Comparison of ENCODE assay signal across 30 mouse cellular contexts in the genomic region with DNA sequence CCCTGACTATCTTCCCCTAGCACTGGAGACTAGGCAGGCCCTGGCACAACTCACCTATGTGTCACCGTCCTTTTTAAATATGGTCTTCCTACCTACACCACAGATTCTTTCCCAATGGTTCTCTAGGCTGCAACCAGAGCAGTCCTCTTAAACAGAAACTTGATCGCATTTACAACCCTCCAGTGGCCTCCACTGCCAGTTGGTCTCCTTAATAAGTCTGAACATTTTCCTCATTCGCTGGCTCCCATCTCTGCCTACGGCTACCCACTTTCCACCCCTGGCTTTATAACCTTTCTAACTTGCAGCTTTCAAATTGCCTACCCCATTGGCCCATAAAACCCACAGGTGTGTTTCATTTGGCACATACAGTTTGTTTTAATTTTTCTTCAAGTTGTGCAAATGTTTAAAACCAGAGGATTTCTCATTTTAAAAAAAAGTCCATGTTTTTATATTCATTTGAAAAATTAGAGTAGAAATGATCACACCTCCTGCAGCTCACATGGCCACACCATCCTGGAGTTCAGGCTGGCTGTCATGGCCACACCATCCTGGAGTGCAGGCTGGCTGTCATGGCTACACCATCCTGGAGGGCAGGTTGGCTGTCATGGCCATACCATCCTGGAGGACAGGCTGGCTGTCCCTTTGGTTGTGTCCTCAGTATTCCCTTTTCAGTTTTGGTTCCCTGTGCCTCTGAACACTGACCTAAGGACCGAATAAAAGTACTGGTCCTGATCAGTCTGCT.
DNase-seq lines count a peak whose midpoint lies in the region; ATAC-seq and TF ChIP-seq lines count a peak whose summit lies in the region.
"Had no signal": no experiment of that assay in that cellular context is flagged by ENCODE, and none has a peak within 500 bp of the region (broad histone marks: within the 10 kb centered on the region; RNA-seq: fewer than 3 reads in every experiment).

No protein-coding gene starts in this region.

- peak; percentile 71 for DNase-seq in midbrain, embryonic 11.5 days (ENCODE audit: low spot score, missing footprints)
- DNase-seq in midbrain, embryonic 14.5 days: no peak
- DNase-seq in limb, embryonic 11.5 days (ENCODE audit: low spot score): peak; percentile 64
- DNase-seq in limb, embryonic 14.5 days (ENCODE audit: low spot score): peak; percentile 93
- no peak for DNase-seq in testis, postnatal 10 days (ENCODE audit: low spot score)
- DNase-seq in urinary bladder, postnatal 10 days (ENCODE audit: low spot score): no peak
- no peak for DNase-seq in layer of hippocampus, postnatal 10 days (ENCODE audit: low spot score in 2 of 2)
- DNase-seq: adrenal gland, adult 2 months; adrenal gland, postnatal 14 days; B cell, adult 2 months; cerebellum, adult 11-12 months; cerebellum, adult 8-10 months; cerebellum, postnatal 10 days; cerebellum, postnatal 36 days; embryo, embryonic 11 days; gastrocnemius, postnatal 25 days; heart, adult 18-20 months; heart, postnatal 10 days; heart, postnatal 36 days had no signal

- no peak for TF ChIP-seq POLR2A in limb, embryonic 14.5 days (IDR thresholded peaks at IDR 0.05; ENCODE audit: borderline replicate concordance, extremely low read depth, insufficient read depth, insufficient read length)

- no peaks in the 10 kb centered on the region for H3K4me1 ChIP-seq in midbrain, embryonic 11.5 days (ENCODE audit: control insufficient read depth, insufficient read depth, low read length)
- no peaks in the 10 kb centered on the region for H3K4me1 ChIP-seq in midbrain, embryonic 14.5 days (ENCODE audit: control insufficient read depth, insufficient read depth, low read length)
- H3K4me1 ChIP-seq in limb, embryonic 11.5 days (ENCODE audit: control insufficient read depth, insufficient read depth, low read length): peaks cover 17% of the 10 kb centered on the region
- H3K4me1 ChIP-seq in limb, embryonic 14.5 days (ENCODE audit: control insufficient read depth, insufficient read depth, low read length): peaks cover 23% of the 10 kb centered on the region
- H3K4me1 ChIP-seq: embryonic facial prominence, embryonic 10.5 days; embryonic facial prominence, embryonic 13.5 days; forebrain, embryonic 12.5 days; forebrain, embryonic 15.5 days; heart, embryonic 12.5 days; heart, embryonic 15.5 days; hindbrain, embryonic 10.5 days; hindbrain, embryonic 13.5 days had no signal

- no peak for ATAC-seq in midbrain, embryonic 11.5 days (ENCODE audit: low FRiP score)
- ATAC-seq in midbrain, embryonic 14.5 days (ENCODE audit: low FRiP score, low TSS enrichment): no peak
- ATAC-seq in limb, embryonic 11.5 days (ENCODE audit: insufficient number of reproducible peaks, low FRiP score, low TSS enrichment, low read depth): peak; percentile 71
- peak; percentile 89 for ATAC-seq in limb, embryonic 14.5 days (ENCODE audit: low FRiP score, low read depth)
- ATAC-seq: forebrain, embryonic 15.5 days; hindbrain, embryonic 16.5 days had no signal

- H3K4me3 ChIP-seq in midbrain, embryonic 11.5 days (ENCODE audit: low read depth, low read length): no peak overlapping the region
- no peak overlapping the region for H3K4me3 ChIP-seq in midbrain, embryonic 14.5 days (replicated peaks; ENCODE audit: low read depth, low read length)
- no peak overlapping the region for H3K4me3 ChIP-seq in limb, embryonic 11.5 days (ENCODE audit: low read depth, low read length)
- H3K4me3 ChIP-seq in limb, embryonic 14.5 days (replicated peaks; ENCODE audit: low read length): no peak overlapping the region
- H3K4me3 ChIP-seq: embryonic facial prominence, embryonic 10.5 days; embryonic facial prominence, embryonic 13.5 days; erythroblast, embryonic 14.5 days; forebrain, embryonic 12.5 days; forebrain, embryonic 15.5 days; heart, embryonic 12.5 days; heart, embryonic 15.5 days; hindbrain, embryonic 10.5 days; hindbrain, embryonic 13.5 days had no signal

- H3K36me3 ChIP-seq in midbrain, embryonic 11.5 days (ENCODE audit: control insufficient read depth, insufficient read depth, low read length): no peaks in the 10 kb centered on the region
- H3K36me3 ChIP-seq in midbrain, embryonic 14.5 days (ENCODE audit: control insufficient read depth, insufficient read depth, low read length): no peaks in the 10 kb centered on the region
- no peaks in the 10 kb centered on the region for H3K36me3 ChIP-seq in limb, embryonic 11.5 days (ENCODE audit: control insufficient read depth, insufficient read depth, low read length)
- H3K36me3 ChIP-seq in limb, embryonic 14.5 days (ENCODE audit: control insufficient read depth, insufficient read depth, low read length): no peaks in the 10 kb centered on the region
- H3K36me3 ChIP-seq: embryonic facial prominence, embryonic 10.5 days; embryonic facial prominence, embryonic 13.5 days; forebrain, embryonic 12.5 days; forebrain, embryonic 15.5 days; G1E; heart, embryonic 12.5 days; heart, embryonic 15.5 days; hindbrain, embryonic 10.5 days; hindbrain, embryonic 13.5 days had no signal

- H3K27ac ChIP-seq in midbrain, embryonic 11.5 days (ENCODE audit: low read depth, low read length): no peak overlapping the region
- H3K27ac ChIP-seq in midbrain, embryonic 14.5 days (replicated peaks; ENCODE audit: low read depth, low read length): no peak overlapping the region
- H3K27ac ChIP-seq in limb, embryonic 11.5 days (replicated peaks; ENCODE audit: low read depth, low read length): 0 out of 2 replicates have a peak overlapping the region, but pooled peaks have one; percentile 45
- H3K27ac ChIP-seq in limb, embryonic 14.5 days (replicated peaks; ENCODE audit: low read depth, low read length): no peak overlapping the region
- H3K27ac ChIP-seq: embryonic facial prominence, embryonic 10.5 days; embryonic facial prominence, embryonic 13.5 days; forebrain, embryonic 12.5 days; forebrain, embryonic 15.5 days; heart, embryonic 15.5 days; hindbrain, embryonic 10.5 days; hindbrain, embryonic 13.5 days had no signal

- no peak overlapping the region for H3K4me2 ChIP-seq in midbrain, embryonic 11.5 days
- H3K4me2 ChIP-seq in midbrain, embryonic 14.5 days (ENCODE audit: low read length): no peak overlapping the region
- no peak overlapping the region for H3K4me2 ChIP-seq in limb, embryonic 11.5 days (ENCODE audit: low read depth, severe bottlenecking)
- H3K4me2 ChIP-seq in limb, embryonic 14.5 days (replicated peaks; ENCODE audit: low read depth, low read length, severe bottlenecking): 0 out of 2 replicates have a peak overlapping the region, but pooled peaks have one; percentile 1
- H3K4me2 ChIP-seq: embryonic facial prominence, embryonic 13.5 days; forebrain, embryonic 12.5 days; forebrain, embryonic 15.5 days; heart, embryonic 12.5 days; heart, embryonic 15.5 days; hindbrain, embryonic 13.5 days had no signal

- H3K27me3 ChIP-seq in midbrain, embryonic 11.5 days (ENCODE audit: control insufficient read depth, insufficient read depth, low read length): no peaks in the 10 kb centered on the region
- no peaks in the 10 kb centered on the region for H3K27me3 ChIP-seq in midbrain, embryonic 14.5 days (ENCODE audit: control insufficient read depth, insufficient read depth, low read length)
- H3K27me3 ChIP-seq in limb, embryonic 11.5 days (ENCODE audit: control insufficient read depth, insufficient read depth, low read length): no peaks in the 10 kb centered on the region
- H3K27me3 ChIP-seq in limb, embryonic 14.5 days (ENCODE audit: control insufficient read depth, insufficient read depth, low read length): no peaks in the 10 kb centered on the region
- H3K27me3 ChIP-seq: embryonic facial prominence, embryonic 13.5 days; forebrain, embryonic 12.5 days; forebrain, embryonic 15.5 days; heart, embryonic 12.5 days; heart, embryonic 15.5 days; hindbrain, embryonic 13.5 days had no signal

- H3K9me3 ChIP-seq in midbrain, embryonic 11.5 days (ENCODE audit: control insufficient read depth, low read length): no peaks in the 10 kb centered on the region
- no peaks in the 10 kb centered on the region for H3K9me3 ChIP-seq in midbrain, embryonic 14.5 days (ENCODE audit: control insufficient read depth, low read length)
- H3K9me3 ChIP-seq in limb, embryonic 11.5 days (ENCODE audit: control insufficient read depth, low read length): no peaks in the 10 kb centered on the region
- H3K9me3 ChIP-seq in limb, embryonic 14.5 days (ENCODE audit: control insufficient read depth, low read length): no peaks in the 10 kb centered on the region
- H3K9me3 ChIP-seq: embryonic facial prominence, embryonic 10.5 days; embryonic facial prominence, embryonic 13.5 days; forebrain, embryonic 12.5 days; forebrain, embryonic 15.5 days; G1E; heart, embryonic 12.5 days; heart, embryonic 15.5 days; hindbrain, embryonic 10.5 days; hindbrain, embryonic 13.5 days had no signal

- 92% methylated on average over 5 of the region's 5 CpGs for WGBS in midbrain, embryonic 11.5 days
- WGBS in midbrain, embryonic 14.5 days: 88% methylated on average over 5 of the region's 5 CpGs
- 27% methylated on average over 5 of the region's 5 CpGs for WGBS in limb, embryonic 11.5 days
- WGBS in limb, embryonic 14.5 days: 26% methylated on average over 5 of the region's 5 CpGs

- H3K9ac ChIP-seq in midbrain, embryonic 11.5 days (ENCODE audit: low read length): no peak overlapping the region
- H3K9ac ChIP-seq in midbrain, embryonic 14.5 days (replicated peaks; ENCODE audit: low read length): no peak overlapping the region
- H3K9ac ChIP-seq in limb, embryonic 11.5 days (ENCODE audit: low read length): no peak overlapping the region
- H3K9ac ChIP-seq in limb, embryonic 14.5 days (ENCODE audit: low read depth, low read length, severe bottlenecking): no peak overlapping the region
- H3K9ac ChIP-seq: embryonic facial prominence, embryonic 13.5 days; forebrain, embryonic 12.5 days; forebrain, embryonic 15.5 days; heart, embryonic 12.5 days; heart, embryonic 15.5 days; hindbrain, embryonic 13.5 days had no signal

Comparison
In these comparisons a context has a peak if more than half of its experiments do, and no peak if none do; other contexts are left out.
1. DNase-seq: peak in midbrain, embryonic 11.5 days (single experiment), limb, embryonic 11.5 days (single experiment) and limb, embryonic 14.5 days (single experiment); none in midbrain, embryonic 14.5 days (single experiment), testis, postnatal 10 days (single experiment), urinary bladder, postnatal 10 days (single experiment) and layer of hippocampus, postnatal 10 days (0 of 2).
2. ATAC-seq: peak in limb, embryonic 11.5 days (single experiment) and limb, embryonic 14.5 days (single experiment); none in midbrain, embryonic 11.5 days (single experiment) and midbrain, embryonic 14.5 days (single experiment).